Mouse (Mus musculus): ENCODE results near the gene Plscr2.
"Not testable (repeated sequence)": the region's sequence is repeated elsewhere in the genome, so short reads cannot be mapped to it uniquely, and the experiment has no call there.

The Plscr2 gene

GRCm38 (mm10) chr9:92273956-92274762 is 1.2 kb upstream of the Plscr2 start:
- no peak for ATAC-seq (ENCODE audit: low TSS enrichment)

- no peak for ATAC-seq (ENCODE audit: low TSS enrichment)
Observed at GRCm38 (mm10) chr9:92276360-92276759, 958 bp downstream of the Plscr2 start.

GRCm38 (mm10) chr9:92280048-92280447 is 4.6 kb downstream of the Plscr2 start:
- ATAC-seq (ENCODE audit: low TSS enrichment) = no peak

GRCm38 (mm10) chr9:92282563-92283171 is 7.3 kb downstream of the Plscr2 start:
- ATAC-seq (ENCODE audit: low TSS enrichment) = no peak

- no peak for ATAC-seq (ENCODE audit: low TSS enrichment)
Observed at GRCm38 (mm10) chr9:92289675-92290074, 14.3 kb downstream of the Plscr2 start.

GRCm38 (mm10) chr9:92292169-92292568 is 16.8 kb downstream of the Plscr2 start:
- no peak for ATAC-seq (ENCODE audit: low TSS enrichment)

- ATAC-seq (ENCODE audit: low TSS enrichment) = peak; percentile 90
Observed at GRCm38 (mm10) chr9:92292922-92293321, 17.5 kb downstream of the Plscr2 start.

GRCm38 (mm10) chr9:92293560-92294548 is 18.5 kb downstream of the Plscr2 start:
- peak; percentile 23; the same call in 1 of the 2 replicates for ATAC-seq (ENCODE audit: low TSS enrichment)

GRCm38 (mm10) chr9:92298288-92298687 is 22.9 kb downstream of the Plscr2 start:
- ATAC-seq (ENCODE audit: low TSS enrichment) = no peak

- ATAC-seq (ENCODE audit: low TSS enrichment) = no peak
Observed at GRCm38 (mm10) chr9:92301213-92301612, 25.8 kb downstream of the Plscr2 start.

GRCm38 (mm10) chr9:92305075-92305474 is 29.7 kb downstream of the Plscr2 start:
- ATAC-seq (ENCODE audit: low TSS enrichment) = no peak

- ATAC-seq (ENCODE audit: low TSS enrichment) = no peak
Observed at GRCm38 (mm10) chr9:92305620-92306220, 30.3 kb downstream of the Plscr2 start.

GRCm38 (mm10) chr9:92309077-92309476 is 33.7 kb downstream of the Plscr2 start, which contains the start of gene 1700057G04Rik:
Gene 1700057G04Rik, plus strand, starts transcription at chr9:92309377.
- ATAC-seq (ENCODE audit: low TSS enrichment) = no peak

GRCm38 (mm10) chr9:92316791-92317190 is 41.4 kb downstream of the Plscr2 start:
- ATAC-seq (ENCODE audit: low TSS enrichment) = no peak

- not testable (repeated sequence) for ATAC-seq (ENCODE audit: low TSS enrichment)
Observed at GRCm38 (mm10) chr9:92325936-92326335, 50.5 kb downstream of the Plscr2 start.

GRCm38 (mm10) chr9:92326813-92327212 is 51.4 kb downstream of the Plscr2 start:
- ATAC-seq (ENCODE audit: low TSS enrichment) = no peak

- no peak for ATAC-seq (ENCODE audit: low TSS enrichment)
Observed at GRCm38 (mm10) chr9:92331383-92331782, 56.0 kb downstream of the Plscr2 start.

- no peak for ATAC-seq (ENCODE audit: low TSS enrichment)
Observed at GRCm38 (mm10) chr9:92334845-92335244, 59.4 kb downstream of the Plscr2 start.

- ATAC-seq (ENCODE audit: low TSS enrichment) = no peak
Observed at GRCm38 (mm10) chr9:92335277-92335818, 59.9 kb downstream of the Plscr2 start.

GRCm38 (mm10) chr9:92337063-92337462 is 61.7 kb downstream of the Plscr2 start:
- ATAC-seq (ENCODE audit: low TSS enrichment) = no peak

- ATAC-seq (ENCODE audit: low TSS enrichment) = no peak
Observed at GRCm38 (mm10) chr9:92337661-92338060, 62.3 kb downstream of the Plscr2 start.
